Mouse (Mus musculus) skeletal muscle tissue, postnatal 0 days (tissue): ENCODE measurements around the gene Etfrf1. TPM values are rescaled to one million over a fixed set of nuclear protein-coding genes. Genes with fewer than 3 reads are reported as not detected.

Experiments
- polyA plus RNA-seq: library from polyadenylated mRNA; unstranded; fragments of >200 nt; fragmentation: Nextera tagmentation; extraction: Ambion mirVana; gene quantifications from 2 replicates; pipeline ENCODE4 v1.2.1, GENCODE M21; 2015

Gene Etfrf1
- polyA plus RNA-seq = 74.0 and 75.5 TPM in 2 replicates

DNA sequence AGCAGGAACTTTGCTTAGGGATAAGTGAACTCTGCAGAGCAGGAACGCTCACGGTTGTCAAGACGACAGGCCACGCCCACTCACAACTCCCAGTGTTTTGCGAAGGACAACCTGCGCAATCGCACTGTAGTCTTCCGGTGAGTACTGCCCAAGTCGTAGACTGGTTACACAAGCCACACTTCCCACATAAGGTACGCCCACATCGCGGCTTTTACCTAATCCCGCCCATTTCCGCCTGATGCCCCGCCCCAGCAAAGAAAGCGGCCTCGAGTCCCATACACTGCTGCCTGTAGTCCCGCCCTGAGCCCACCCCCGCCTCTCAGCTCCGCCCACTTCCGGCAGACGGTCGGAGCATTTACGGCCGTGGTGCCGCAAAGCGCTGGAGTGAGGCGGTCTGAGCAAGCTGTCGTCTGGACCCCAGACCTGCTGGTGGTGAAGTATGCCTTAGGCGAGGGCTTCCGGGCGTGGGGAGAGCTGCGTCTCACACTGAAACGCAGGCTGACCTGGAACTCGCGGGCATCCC, at the start of gene Etfrf1, which contains the start of gene Casc1:
TSS of gene Etfrf1 (plus strand) at position 319 of the 523 bp plus-strand sequence.
TSS of gene Casc1 (minus strand) at position 190 of the 523 bp plus-strand sequence.

GRCm38 (mm10) chr6:145250185-145250791, 39.4 kb downstream of the Etfrf1 start, which contains the start of gene Kras:
Kras (minus strand) TSS chr6:145250239.

Other genes with a start within 250 kb of the Etfrf1 start
- 7.7 and 10.5 TPM in 2 replicates for gene Bcat1, start 134.9 kb upstream of the Etfrf1 start, polyA plus RNA-seq
- gene Lrmp, start 95.5 kb upstream of the Etfrf1 start, polyA plus RNA-seq = 2.9 and 6.1 TPM in 2 replicates
- gene Casc1, start 129 bp upstream of the Etfrf1 start, polyA plus RNA-seq = 0.13 and 0.29 TPM in 2 replicates
- gene Kras, start 39.1 kb downstream of the Etfrf1 start, polyA plus RNA-seq = 28.4 and 43.6 TPM in 2 replicates